ENCODE assay signal across 20 mouse cellular contexts in the genomic region with DNA sequence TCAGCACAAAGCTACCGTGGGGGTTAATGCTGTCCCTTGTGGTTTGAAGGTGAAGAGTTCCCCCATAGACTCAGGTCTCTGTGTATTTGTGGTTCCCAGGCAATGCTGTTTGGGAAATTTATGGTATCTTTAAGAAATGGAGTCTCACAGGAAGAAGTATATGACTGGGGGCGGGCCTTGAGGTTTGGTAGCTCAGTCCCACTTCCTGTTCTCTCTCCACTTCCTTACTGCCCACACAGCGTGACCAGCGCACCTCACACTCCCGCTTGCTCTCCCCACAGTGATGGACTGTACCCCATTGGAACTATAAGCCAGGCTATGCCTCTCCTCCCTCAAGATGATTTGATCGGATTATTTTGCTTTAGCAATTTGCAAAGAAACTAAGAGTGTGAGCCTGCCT. TPM values are rescaled to one million over a fixed set of nuclear protein-coding genes. Genes with fewer than 3 reads are reported as not detected.
DNase-seq lines count a peak whose midpoint lies in the region; ATAC-seq and TF ChIP-seq lines count a peak whose summit lies in the region.
"Had no signal": no experiment of that assay in that cellular context is flagged by ENCODE, and none has a peak within 500 bp of the region (broad histone marks: within the 10 kb centered on the region; RNA-seq: fewer than 3 reads in every experiment).

No protein-coding gene starts in this region.

- H3K9me3 ChIP-seq in liver, postnatal 0 days (ENCODE audit: low read length): peaks cover 2% of the 10 kb centered on the region; the same call in 1 of the 2 replicates
- no peaks in the 10 kb centered on the region for H3K9me3 ChIP-seq in liver, embryonic 11.5 days (ENCODE audit: control insufficient read depth, low read length)
- H3K9me3 ChIP-seq: hindbrain, embryonic 15.5 days; limb, embryonic 10.5 days; midbrain, embryonic 13.5 days; neural tube, embryonic 12.5 days; stomach, embryonic 15.5 days had no signal

- peaks cover 32% of the 10 kb centered on the region for H3K4me1 ChIP-seq in liver, postnatal 0 days (ENCODE audit: insufficient read depth)
- 0 out of 2 replicates have a peak, but pooled peaks cover 2% of the 10 kb centered on the region for H3K4me1 ChIP-seq in liver, embryonic 11.5 days (replicated peaks; ENCODE audit: control insufficient read depth, insufficient read depth, low read length)
- no peaks in the 10 kb centered on the region for H3K4me1 ChIP-seq in small intestine, adult 2 months (ENCODE audit: control insufficient read depth, insufficient read depth, insufficient read length, low read length)
- H3K4me1 ChIP-seq: hindbrain, embryonic 15.5 days; midbrain, embryonic 13.5 days; neural tube, embryonic 12.5 days; stomach, embryonic 15.5 days had no signal

- peak; percentile 33 for DNase-seq in liver, postnatal 0 days
- no peak for DNase-seq in liver, embryonic 11.5 days (ENCODE audit: low spot score)
- DNase-seq in CD4-positive, CD25-positive, alpha-beta regulatory T cell, adult 2 months (ENCODE audit: low read depth, low spot score): peak; percentile 62
- no peak for DNase-seq in embryo, embryonic 10.5 days (ENCODE audit: low spot score)
- no peak for DNase-seq in ovary, adult 18-20 months (ENCODE audit: low spot score)
- DNase-seq in layer of hippocampus, postnatal 36 days: no peak
- DNase-seq: adrenal gland, postnatal 25 days; cerebellum, adult 11-12 months; forebrain, postnatal 0 days; gastrocnemius, postnatal 36 days; kidney, postnatal 10 days; lung, adult 2 months; right cerebral cortex, adult 18-20 months had no signal

- no peak for TF ChIP-seq CTCF in liver, postnatal 0 days (IDR thresholded peaks at IDR 0.05; ENCODE audit: low read depth)
- no peak for TF ChIP-seq CTCF in small intestine, adult 2 months (IDR thresholded peaks at IDR 0.05; ENCODE audit: extremely low read depth, insufficient read length, insufficient replicate concordance, low read depth, low read length)

- ATAC-seq in liver, postnatal 0 days: peak; percentile 43; the same call in 1 of the 2 replicates
- no peak for ATAC-seq in liver, embryonic 11.5 days (replicated peaks; ENCODE audit: low FRiP score)
- ATAC-seq in hematopoietic stem cell, adult 5-6 weeks (replicated peaks in 1 of 2; ENCODE audit: insufficient read depth in 1 of 2, low FRiP score in 2 of 2, low TSS enrichment in 1 of 2, low read depth in 1 of 2, poor library complexity in 2 of 2, severe bottlenecking in 2 of 2): peak; percentile 44 to 52; a peak in 1 of 4 replicates
- ATAC-seq: forebrain, postnatal 0 days; midbrain, embryonic 13.5 days had no signal

- H3K36me3 ChIP-seq in liver, postnatal 0 days (replicated peaks; ENCODE audit: insufficient read depth, low read length): no peaks in the 10 kb centered on the region
- H3K36me3 ChIP-seq in liver, embryonic 11.5 days (ENCODE audit: control insufficient read depth, insufficient read depth, low read length): no peaks in the 10 kb centered on the region
- H3K36me3 ChIP-seq in small intestine, adult 2 months (ENCODE audit: control insufficient read depth, insufficient read depth, low read length): no peaks in the 10 kb centered on the region
- H3K36me3 ChIP-seq: hindbrain, embryonic 15.5 days; limb, embryonic 10.5 days; midbrain, embryonic 13.5 days; neural tube, embryonic 12.5 days; stomach, embryonic 15.5 days had no signal

- TF ChIP-seq EP300 in liver, postnatal 0 days (IDR thresholded peaks at IDR 0.05; ENCODE audit: low read depth): no peak

- TF ChIP-seq POLR2A in small intestine, adult 2 months (IDR thresholded peaks at IDR 0.05; ENCODE audit: low read depth, low read length): no peak

- no peaks in the 10 kb centered on the region for H3K27me3 ChIP-seq in liver, postnatal 0 days (ENCODE audit: insufficient read depth, low read length)
- H3K27me3 ChIP-seq in liver, embryonic 11.5 days (replicated peaks; ENCODE audit: control insufficient read depth, insufficient read depth, low read length): no peaks in the 10 kb centered on the region
- no peaks in the 10 kb centered on the region for H3K27me3 ChIP-seq in small intestine, adult 2 months (ENCODE audit: control insufficient read depth, insufficient read depth, low read length)
- H3K27me3 ChIP-seq: hindbrain, embryonic 15.5 days; midbrain, embryonic 13.5 days; neural tube, embryonic 12.5 days; stomach, embryonic 15.5 days had no signal

- H3K4me2 ChIP-seq in liver, postnatal 0 days (ENCODE audit: low read depth, low read length): no peak overlapping the region
- no peak overlapping the region for H3K4me2 ChIP-seq in liver, embryonic 11.5 days
- H3K4me2 ChIP-seq: hindbrain, embryonic 15.5 days; midbrain, embryonic 13.5 days; neural tube, embryonic 12.5 days; stomach, embryonic 15.5 days had no signal

- no peak overlapping the region for H3K9ac ChIP-seq in liver, postnatal 0 days (replicated peaks)
- no peak overlapping the region for H3K9ac ChIP-seq in liver, embryonic 11.5 days (ENCODE audit: low read depth, low read length)
- H3K9ac ChIP-seq: forebrain, postnatal 0 days; hindbrain, embryonic 15.5 days; midbrain, embryonic 13.5 days; neural tube, embryonic 12.5 days; stomach, embryonic 15.5 days had no signal

- H3K27ac ChIP-seq in liver, postnatal 0 days (ENCODE audit: low read depth): peak overlapping the region; percentile 87
- H3K27ac ChIP-seq in liver, embryonic 11.5 days (ENCODE audit: low read depth, low read length): no peak overlapping the region
- H3K27ac ChIP-seq in small intestine, adult 2 months (ENCODE audit: insufficient read depth, low read depth, low read length): peak overlapping the region; percentile 11; the same call in 1 of the 2 replicates
- H3K27ac ChIP-seq: hindbrain, embryonic 15.5 days; limb, embryonic 10.5 days; midbrain, embryonic 13.5 days; neural tube, embryonic 12.5 days had no signal

- no peak overlapping the region for H3K4me3 ChIP-seq in liver, postnatal 0 days (ENCODE audit: low read depth, low read length)
- no peak overlapping the region for H3K4me3 ChIP-seq in liver, embryonic 11.5 days (ENCODE audit: low read depth, low read length)
- H3K4me3 ChIP-seq in small intestine, adult 2 months (ENCODE audit: low read depth, low read length): no peak overlapping the region
- H3K4me3 ChIP-seq: hindbrain, embryonic 15.5 days; limb, embryonic 10.5 days; midbrain, embryonic 13.5 days; neural tube, embryonic 12.5 days; stomach, embryonic 15.5 days had no signal

- 42% methylated on average over 6 of the region's 6 CpGs for WGBS in liver, postnatal 0 days (ENCODE audit: insufficient replicate concordance)
- 62% methylated on average over 6 of the region's 6 CpGs for WGBS in liver, embryonic 11.5 days
- 84% methylated on average over 6 of the region's 6 CpGs for WGBS in small intestine, adult 2 months

RNA-seq across cellular contexts. Expression of a gene that starts 14.9 kb away (rescaled TPM):
- polyA plus RNA-seq in liver, postnatal 0 days (2015; fragmentation: Nextera tagmentation; extraction: Ambion mirVana): 0.34 and 0.43 TPM in 2 replicates
- polyA plus RNA-seq in liver, embryonic 11.5 days (2014; fragmentation: Nextera tagmentation; extraction: Ambion mirVana): 0.38 TPM in 2 replicates
- 6.3 and 11.3 TPM in 2 replicates for total RNA-seq in hematopoietic stem cell, adult 5-6 weeks (2017)
- 3.8 and 6.1 TPM in 2 replicates for polyA plus RNA-seq in small intestine, adult 2 months (2012; rRNA removed)
- 1 to 10 TPM; 2.2 to 3.0 TPM for total RNA-seq in layer of hippocampus, postnatal 36 days (2021)
- polyA plus RNA-seq: limb, embryonic 10.5 days had no signal

Comparison
In these comparisons a context has a peak if more than half of its experiments do, and no peak if none do; other contexts are left out.
1. DNase-seq: peak in liver, postnatal 0 days (single experiment) and CD4-positive, CD25-positive, alpha-beta regulatory T cell, adult 2 months (single experiment); none in liver, embryonic 11.5 days (single experiment), embryo, embryonic 10.5 days (single experiment), ovary, adult 18-20 months (single experiment) and layer of hippocampus, postnatal 36 days (0 of 2).